Mouse (Mus musculus) adrenal gland, adult 18-20 months (tissue): Measurements from ENCODE around the gene Fam160a1. TPM values are rescaled to one million over a fixed set of nuclear protein-coding genes. Genes with fewer than 3 reads are reported as not detected.

Experiments
- DNase-seq, 2 experiments: peaks; one replicate each; pipeline ENCODE4 v3.0.0; 2021 to 2022; ENCODE audit warnings: low spot score in 2 of 2
- long read RNA-seq, 2 experiments: library from polyadenylated mRNA; stranded (forward); transcript quantifications; one replicate each; pipeline ENCODE4 v2.0.0; 2021
- total RNA-seq, 2 experiments: library from RNA; stranded (reverse); gene quantifications; 1 replicate in 1 of 2; 2 replicates in 1 of 2; pipeline ENCODE4 v1.2.3; 2021

Gene Fam160a1
- 1 to 10 TPM; 6.8 to 7.2 TPM for total RNA-seq
- long read RNA-seq, experiment 1, partial matches to known transcripts, result 0 of 5 reads
- long read RNA-seq, experiment 1, other reads (novel, unspliced or antisense), result 5 of 5 reads
- long read RNA-seq, experiment 2, partial matches to known transcripts, result 2 of 6 reads
- long read RNA-seq, experiment 2, other reads (novel, unspliced or antisense), result 0 of 6 reads

DNA sequence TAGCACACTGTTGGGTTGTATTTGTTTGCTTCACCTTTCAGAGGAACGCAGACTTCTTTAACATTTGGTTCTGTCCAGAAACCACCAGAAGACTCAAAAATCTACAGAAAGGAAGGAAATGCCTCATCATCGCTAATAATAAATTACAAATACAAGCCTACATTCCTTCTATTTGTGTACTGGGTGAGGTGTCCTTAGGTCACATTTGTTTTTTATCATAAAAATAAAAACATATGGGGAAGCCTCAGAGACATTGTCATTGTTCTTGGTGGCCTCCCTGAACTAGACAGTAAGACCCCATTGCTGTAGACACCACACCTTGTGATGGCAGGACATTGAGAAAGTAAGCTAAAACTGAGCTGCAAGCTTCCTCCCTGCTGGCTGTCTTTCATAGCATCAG, at the start of gene Fam160a1:
Fam160a1 (minus strand) TSS at position 101 of the 400 bp plus-strand sequence.
- DNase-seq, result no peak

DNA sequence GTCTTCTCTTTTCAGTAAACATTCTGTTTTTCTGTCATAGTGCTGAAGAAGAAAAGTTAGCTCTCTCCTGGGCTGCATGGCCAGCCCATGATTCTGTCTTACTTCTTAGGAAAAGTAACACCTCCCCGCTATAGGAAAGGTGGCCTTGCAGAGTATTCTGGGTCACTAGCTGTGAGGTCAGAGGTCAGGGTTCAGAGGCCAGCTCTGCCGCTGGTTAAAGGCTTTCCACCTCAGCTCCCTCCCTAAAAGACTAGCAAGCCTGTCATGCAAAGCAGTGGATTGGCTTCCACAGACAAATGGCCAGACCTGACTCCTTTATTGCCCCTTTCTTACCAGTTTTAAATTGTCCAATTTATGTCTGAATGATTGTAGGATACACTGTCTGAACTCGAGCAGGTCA, 46.9 kb upstream of the Fam160a1 start:
- DNase-seq, result no peak

DNA sequence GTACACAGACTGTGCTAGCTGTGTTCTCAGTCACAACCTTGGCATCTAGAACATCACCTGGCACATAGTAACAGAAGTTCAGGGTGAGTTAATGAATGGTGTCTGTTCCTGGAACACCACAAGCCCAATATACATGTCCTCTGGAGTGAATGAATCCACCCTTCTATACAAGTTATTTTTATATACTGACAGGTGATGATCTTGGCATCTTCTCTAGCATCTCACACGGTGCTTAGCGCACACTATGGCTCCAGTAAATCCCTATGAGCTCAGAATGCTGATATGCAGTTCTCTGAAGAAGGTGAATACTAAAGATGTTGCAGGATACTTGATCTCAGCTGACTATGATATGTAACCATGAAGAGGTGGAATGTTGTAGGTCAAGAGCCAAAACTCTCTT, 45.8 kb upstream of the Fam160a1 start:
- no peak for DNase-seq

DNA sequence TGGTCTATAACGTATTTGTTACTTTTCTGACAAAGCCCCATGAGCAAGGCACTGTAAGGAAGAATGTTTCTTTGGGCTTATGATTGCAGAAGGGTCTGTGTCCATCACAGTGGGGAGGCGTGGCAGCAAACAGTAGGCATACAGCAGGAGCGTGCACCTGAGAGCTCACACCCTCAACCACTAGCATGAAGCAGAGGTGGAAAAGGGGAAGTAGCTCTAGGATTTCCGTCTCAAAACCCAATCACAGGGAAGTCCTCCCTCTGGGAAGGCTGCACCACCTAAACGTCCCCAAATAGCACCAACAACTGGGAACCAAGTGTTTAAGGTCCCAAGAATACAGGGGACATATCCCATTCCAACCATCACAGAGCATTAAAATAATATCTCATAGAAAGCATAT, 43.9 kb upstream of the Fam160a1 start:
- DNase-seq, result no peak

DNA sequence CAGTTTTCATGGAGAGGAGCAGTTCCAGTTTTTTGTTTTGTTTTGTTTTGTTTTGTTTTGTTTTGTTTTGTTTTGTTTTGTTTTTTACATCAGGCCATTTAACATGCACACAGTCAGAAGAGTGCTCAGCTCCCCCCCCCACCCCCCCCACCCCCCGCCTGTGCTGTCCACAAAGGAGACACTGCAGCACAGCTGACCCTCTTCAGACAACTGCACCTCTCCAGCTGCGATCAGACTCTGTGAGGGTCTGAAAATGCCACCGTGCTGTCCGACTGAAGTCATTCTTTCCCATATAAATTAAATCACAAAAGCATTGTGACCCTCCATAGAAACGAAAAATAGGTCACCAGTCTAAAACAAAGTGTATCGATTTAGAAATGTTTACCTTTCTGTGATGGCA, 42.2 kb upstream of the Fam160a1 start:
- DNase-seq, result no peak

DNA sequence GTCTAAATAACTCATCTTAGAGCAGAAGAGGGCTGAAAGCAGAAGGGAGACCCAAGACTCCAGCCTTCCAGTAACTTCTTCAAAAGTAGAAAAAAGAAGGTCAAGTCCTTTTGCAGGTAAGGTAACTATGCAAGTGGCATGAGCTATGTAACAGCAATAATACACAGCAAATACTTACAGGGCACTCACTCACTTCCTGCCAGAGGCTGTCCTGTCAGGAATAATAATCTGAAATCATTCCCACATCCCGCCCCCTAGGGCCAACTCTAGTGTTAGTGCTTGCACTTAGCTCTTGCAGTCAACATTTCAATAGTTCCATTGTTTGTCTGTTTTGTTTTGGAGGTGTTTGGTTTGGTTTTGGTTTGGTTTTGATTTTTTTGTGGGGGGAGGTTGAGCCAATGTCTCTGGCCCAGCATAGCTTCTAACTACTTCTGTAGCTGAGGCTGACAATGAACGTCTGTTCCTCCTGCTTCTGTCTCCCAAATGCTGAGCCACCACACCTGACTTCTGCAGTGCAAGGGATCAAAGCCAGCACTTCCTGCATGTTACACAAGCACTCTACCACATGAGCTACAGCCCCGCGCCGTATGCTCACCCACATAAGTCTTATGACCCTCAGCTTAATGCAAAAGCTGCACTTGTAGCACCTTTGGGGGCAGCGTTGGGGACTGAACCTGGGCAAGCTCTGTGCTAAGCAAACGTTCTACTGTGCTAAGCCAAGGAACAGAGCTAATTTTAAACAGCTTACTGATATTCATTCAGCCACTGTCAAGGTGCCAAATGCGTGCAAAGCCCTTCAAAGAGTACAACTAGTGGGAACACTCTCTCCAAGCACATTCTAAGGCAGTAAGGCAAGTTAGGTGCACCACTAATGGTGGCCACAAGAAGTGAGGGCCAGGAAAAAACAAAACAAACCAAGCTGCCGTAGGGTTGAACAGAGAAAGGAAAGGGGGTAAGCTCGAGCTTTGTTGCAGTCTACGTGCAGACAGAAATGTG, 41.3 kb upstream of the Fam160a1 start:
- DNase-seq, result no peak

DNA sequence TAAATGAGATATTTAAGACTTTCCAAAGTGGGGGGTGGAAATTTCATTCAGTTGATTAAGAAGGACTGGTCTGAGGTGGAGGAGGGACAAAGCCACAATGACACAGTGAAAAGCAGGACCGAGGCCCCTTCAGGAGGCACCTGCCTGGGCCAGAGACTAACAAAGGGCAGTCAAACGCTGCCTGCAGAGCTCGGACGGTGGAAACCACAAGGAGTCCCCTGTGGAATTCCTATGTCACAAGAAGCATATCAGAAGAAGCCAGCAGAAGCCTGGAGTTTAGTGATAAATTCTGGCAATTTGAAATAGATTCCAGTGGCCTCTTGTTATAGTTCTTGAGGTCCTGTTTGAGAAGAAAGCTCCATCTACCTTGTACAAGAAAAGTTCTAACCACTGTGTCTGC, 40.0 kb upstream of the Fam160a1 start:
- no peak for DNase-seq

DNA sequence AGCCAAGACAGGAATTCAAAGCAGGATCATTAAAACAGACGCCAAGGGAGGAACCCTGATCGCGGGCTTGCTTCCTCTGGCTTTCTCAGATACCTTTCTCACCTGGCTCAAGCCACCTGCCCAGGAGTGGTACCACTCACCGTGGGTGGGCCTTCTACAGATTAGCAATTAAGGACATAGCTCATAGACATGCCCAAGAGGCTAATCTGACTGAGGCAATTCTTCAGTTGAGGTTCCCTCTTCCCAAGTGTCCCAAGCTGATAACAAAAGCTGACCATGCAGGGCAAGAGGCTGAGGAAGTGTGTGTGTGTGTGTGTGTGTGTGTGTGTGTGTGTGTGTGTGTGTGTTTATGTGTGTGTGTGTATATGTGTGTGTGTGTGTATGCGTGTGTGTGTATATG, 38.9 kb upstream of the Fam160a1 start:
- DNase-seq, result no peak

DNA sequence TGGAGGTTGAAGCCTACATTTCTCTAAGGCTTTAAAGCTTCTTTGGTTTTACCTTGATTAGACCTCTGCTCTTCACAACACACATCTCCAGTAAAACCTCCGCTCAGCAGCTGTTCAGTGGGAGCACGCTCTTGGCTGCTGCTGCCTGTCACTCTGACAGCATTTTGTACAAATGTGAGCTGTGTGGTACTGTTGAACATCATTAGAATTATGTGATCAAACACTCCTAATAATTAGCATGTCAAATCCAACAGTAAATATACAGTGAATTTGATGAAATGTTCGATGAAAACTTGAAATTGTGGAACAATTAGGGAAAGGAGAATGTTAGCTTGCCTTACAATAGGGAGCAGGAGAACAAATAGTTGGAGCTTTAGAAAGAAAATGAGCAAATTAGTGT, 38.0 kb upstream of the Fam160a1 start:
- DNase-seq, result no peak

DNA sequence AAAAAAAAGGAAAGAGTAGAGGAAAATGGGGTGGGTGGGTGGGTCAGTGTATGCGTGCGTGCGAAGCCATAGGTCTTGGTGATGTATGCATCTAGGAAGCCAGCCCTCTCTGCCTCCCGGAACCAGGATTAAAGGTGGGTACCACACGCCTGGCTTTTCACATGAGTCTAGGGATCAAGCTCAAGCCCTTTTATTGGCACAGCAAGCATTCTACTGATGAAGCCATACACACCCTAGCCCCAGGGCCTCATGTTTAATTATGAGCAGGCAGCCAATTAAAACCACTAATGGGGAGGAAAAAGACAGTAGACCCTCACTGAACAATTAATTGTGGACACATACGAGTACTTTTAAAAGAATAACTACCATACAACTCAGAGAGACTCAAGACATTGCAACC, 37.1 kb upstream of the Fam160a1 start:
- DNase-seq, result no peak

DNA sequence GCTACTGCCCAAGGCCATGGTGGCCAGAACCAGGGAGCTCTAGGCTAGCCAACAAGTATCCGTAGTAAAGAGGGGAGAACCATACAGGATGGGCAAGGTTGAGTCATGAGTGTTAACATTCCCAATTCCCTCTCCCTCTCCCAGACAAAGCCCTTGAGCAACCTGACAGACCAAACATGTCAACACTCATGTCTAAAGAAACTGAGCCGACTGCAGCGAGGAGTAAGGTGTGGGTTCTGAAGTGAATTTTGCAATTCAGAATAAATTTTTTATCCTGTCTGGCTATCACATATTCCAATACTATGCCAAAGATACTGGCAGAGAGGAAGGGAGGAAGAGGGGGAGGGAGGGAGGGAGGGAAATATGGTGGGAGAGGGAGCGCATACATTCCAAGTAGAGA, 36.6 kb upstream of the Fam160a1 start:
- DNase-seq, result no peak

DNA sequence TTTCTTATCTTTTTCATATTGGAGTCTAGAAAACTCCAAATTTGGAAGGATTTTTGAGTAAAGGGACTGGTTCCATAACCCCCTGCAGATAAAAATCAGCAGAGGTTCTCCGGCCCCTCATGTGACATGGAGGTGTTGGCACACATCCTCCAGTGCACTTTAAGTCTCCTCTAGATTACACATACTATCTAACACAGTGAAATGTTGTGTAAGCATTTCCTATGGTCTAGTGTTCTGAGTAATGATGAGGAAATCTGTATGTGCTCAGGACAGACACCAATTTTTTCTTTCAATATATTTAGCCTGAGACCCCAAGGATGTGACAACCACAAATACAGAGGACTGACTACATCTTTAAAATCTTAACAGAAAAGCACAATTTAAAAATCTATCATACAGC, 33.0 kb upstream of the Fam160a1 start:
- DNase-seq, result no peak

DNA sequence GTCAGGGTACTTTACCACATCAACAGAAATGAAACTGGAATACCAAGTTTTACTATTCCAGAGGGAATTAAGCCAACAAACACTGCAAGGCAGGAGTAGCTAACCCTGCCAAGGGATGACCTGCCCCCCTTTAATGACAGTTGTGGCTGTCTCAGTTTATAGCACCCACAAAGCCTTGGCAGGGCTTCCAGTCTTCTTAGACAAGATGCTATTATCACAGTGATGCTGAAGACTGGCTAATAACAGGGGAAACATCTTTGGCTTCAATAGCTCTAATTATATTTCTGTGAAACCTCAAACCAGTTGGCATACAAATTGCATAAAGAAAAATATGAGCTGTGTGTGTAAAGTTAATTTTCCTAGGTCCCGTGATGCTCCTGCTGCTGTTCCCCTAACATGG, 29.2 kb upstream of the Fam160a1 start:
- no peak for DNase-seq

DNA sequence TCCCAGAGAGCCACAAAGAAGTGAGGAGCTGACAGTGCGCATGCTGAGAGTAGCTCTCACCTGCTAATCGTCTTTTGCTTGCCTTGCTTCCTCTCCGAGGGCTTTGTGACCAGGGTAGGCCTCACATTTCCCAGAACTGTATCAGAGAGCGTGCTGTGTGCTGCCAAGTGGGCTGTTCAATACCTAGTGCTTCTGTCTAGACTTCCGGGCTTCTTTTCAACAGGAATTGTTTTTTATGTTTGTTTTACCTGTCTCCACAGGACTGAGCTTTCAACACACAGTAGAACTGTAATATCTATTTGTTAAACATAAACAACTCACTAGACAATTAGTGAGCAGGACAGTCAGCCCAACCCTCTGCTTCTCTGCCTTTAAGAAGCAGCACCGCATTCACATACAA, 28.2 kb upstream of the Fam160a1 start:
- no peak for DNase-seq

DNA sequence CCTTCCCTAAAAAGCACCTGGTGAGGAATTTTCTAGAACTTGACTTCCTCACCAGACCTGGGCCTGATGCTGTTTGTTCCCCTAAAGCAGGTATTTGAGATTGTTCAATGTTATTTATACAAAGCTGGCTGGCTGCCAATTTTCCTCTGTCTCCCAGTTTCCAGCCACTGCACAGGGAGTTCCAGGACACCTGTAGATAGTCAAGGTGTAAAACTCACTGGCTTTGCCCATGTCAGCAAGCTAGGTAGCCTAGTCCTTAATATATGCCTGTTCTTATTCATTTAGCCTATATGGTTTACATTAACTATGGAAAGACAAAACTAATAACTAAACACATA, 25.8 kb upstream of the Fam160a1 start:
- DNase-seq, result no peak

DNA sequence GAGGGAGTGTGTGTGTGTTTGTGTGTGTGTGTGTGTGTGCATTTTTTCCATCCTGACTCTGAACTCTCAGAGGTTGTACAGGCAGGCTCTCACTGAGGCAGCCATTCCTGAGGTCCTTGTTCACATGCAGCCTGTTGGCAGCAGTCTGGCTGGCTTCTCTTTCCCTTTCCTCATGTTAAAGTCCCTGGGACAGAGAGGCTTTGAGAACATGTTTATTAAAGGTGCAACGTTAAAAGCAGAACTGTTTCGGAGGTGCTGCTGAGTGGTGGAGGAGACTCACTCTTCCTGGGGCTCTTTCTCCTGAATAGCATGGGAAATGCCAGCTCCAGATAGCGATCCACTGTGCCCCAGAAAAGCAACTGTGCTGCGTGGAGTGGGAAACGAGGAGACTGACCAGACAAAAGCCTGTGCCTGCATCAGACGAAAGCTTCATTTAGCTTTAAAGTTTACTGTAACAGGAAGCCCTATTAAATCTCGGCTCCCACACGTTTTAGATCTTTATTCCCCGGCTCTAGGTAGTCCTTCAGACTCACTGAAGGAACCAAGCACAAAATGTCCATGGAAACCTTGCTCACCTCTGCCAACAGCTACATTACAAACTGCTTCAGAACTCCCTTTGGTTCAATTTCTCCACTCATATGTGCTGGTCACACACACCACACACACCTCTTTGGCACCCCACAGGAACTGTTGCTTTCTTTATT, 25.2 kb upstream of the Fam160a1 start:
- DNase-seq, result no peak

DNA sequence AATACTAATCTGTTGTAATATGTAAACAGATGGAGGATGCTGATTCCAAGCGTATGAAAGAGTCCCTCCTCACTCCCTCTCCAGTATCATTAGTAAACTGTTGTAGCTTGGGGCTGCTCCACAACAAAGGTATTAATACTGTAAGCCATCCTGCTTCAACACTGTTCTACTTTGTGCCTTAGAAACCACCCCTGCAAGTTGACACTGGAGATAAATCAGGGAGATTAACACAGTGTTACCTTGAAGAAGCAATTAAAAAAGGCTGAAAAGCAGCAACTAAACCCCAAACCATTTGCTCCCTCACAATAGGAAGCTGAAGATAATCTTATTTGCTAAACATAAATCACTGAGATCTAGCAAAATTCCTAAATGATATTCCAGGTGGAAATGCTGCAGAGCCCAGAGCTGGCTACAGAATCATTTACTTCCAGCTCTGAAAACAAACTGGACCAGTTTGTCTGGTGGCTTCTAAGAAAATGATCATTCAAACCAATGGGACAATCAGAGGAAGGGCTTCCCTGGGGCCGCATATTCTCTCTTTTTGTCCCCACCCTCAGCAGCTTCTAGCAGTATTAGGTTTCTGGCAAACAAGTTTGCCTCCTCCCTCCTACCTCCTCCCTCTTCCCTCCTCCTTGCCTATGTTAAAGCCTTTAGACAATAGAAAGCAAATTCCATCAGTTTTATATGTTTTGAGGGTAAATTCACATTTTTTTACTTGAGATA, 24.5 kb upstream of the Fam160a1 start:
- no peak for DNase-seq

DNA sequence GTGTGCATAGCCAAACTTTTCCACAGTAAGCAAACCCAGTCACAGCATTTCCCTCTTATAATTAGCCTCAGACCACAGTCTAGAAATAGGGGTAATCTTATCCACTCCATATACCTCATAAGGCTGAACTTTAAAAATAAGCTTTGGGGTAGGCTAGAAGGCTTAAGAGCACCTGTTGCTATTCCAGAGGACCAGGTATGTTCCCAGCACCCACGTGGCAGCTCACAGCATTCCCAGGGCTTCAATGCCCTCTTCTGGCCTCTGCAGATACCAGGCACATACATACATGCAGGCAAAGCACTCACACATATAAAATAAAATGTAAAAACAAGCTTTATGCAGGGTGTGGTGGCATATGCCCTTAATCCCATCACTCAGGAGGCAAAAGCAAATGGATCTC, 16.5 kb upstream of the Fam160a1 start:
- no peak for DNase-seq

DNA sequence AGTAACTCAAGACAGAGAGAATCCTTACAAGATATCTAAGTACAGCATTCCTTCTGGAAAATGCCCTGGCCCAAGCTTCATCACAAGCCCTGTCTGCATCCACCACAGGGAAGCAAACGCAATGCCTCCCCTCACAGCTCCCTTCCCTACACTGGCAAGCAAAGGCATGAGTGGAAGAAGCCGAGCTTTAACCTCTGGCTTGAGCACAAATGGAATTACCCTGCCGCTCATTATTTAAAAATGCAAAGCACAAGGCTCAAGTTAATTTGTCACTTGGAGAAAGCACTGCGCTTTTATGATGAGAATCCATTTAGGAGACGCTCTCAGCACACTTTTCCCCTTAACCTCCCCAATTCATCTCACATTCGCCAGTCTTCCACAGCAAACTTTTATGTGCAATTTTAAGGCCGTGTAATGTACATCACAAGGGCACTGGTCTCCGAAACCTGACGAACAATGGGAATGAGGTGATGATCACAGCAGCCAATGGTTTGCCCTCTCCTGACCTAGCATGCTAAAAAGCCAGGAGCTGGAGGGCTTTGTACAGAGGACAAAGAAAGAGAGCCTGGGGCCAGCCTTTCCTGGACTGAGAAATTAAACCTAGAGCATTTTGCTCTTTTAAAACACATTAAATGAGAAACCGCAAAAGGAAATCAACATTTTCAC, 15.5 kb upstream of the Fam160a1 start:
- no peak for DNase-seq

DNA sequence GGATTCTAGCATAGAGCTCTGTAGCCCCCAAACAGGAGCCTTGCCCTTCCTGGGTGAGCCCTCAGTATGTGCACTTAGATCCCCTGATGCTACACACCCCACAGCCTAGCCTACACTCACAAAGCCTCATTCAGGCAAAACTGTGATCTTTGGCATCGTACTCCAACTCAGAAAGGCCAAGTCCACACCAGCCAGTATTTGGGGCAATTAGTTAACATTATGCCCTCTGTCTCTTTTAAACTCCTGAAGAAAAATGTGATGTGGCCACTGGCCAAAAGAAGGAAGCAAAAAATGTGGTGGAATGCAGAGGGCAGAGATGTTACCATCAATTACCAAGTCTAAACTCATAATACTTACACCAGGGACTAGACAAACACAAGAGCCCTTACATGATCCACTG, 14.7 kb upstream of the Fam160a1 start:
- DNase-seq, result no peak

DNA sequence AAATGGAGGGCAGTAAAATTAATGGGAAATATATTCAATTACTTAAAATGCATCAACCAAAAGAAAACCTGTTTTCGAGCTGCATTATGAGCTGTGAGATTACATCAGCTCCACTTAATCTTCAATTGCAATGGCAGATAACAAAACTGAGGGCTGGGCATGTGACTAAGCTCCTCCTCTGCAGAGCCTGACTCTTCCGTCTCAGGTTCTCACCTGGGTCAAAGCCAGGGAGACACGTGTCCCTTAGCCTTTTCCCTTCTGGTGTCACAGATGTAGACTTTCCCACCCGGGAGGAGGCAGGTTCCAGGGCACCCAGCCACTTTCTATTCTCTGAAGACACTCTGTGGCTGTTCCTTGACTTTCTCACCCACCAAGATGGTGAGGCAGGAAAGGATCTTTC, 12.0 kb upstream of the Fam160a1 start:
- no peak for DNase-seq
